Mouse (Mus musculus): ENCODE results near the gene Pbx3.

Gene Pbx3

DNA sequence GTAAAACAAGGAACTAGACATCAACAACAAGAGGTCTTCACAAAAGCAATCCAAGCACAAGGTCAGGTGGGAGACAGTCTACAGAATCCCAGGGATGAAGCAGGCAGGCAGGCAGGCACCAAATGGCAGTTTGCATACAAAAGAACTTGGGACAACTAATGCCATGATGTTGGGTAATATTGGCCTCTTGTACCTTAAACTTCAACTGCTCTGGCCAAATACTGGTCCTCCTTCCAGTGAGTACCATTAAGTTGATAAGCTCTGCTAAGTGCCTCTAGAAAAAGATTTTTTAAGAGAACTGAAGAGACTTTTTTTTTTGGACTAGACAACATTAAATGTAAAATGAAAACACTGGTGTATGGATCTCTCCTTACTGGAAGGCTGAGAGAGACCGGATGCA lies 83.2 kb downstream of the Pbx3 start:
- peak in 1 of 2 experiments; percentile 8 for DNase-seq

DNA sequence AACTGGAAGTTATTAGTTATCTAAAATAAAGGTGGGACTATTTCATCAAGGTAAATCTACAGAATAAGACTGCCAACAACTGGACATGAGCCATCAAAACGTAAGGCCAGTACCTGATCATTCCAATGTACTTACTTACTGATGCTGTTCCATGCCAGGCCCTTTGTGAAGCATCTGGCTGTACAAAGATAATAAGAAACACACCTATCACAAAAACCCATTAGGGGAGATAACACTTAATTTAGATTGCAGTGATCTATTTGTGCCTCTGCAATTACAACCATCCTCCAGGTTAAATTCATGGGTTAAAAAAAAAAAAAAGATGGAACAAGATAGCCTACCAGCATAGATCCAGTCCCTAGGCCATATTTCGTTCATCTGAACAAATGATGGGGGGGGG lies 88.7 kb downstream of the Pbx3 start:
- DNase-seq: no peak

DNA sequence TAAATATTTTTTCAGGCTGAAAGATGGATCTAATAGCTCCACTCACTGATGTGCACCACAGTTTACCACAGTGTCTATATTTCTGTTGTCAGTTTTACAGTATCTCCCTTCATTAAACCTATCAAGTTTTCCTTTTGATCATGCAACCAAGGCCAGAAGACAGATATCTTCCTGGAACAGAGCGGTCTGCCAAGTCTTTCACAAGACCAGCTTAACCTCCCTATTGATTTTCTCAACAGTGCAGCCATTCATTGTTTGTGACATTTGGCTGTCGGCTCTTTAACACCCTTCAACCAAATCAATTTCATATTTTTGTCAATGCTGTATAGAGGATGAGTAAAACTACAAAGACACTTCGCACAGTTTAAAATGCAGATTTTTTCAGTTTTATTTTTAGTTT lies 91.9 kb downstream of the Pbx3 start:
- no peak for DNase-seq

DNA sequence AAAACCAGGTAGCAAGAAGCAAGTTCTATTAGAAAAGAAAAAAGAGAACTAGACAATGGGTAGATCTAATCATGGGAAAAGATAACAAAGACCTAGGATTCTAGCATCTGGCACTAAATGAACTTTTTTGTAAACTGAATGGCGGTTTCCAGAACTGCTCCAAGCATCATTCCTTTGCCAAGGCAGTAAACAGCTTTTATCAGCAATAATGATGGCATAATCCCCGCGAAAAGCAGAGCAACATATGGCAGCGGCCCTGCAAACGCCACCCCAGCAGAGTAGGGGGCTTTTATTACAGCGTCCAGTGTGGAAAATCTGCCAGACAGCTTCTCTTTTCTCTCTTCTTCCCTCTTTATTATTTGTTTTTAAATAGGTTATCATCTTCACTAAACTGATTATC lies 93.2 kb downstream of the Pbx3 start:
- DNase-seq: no peak

DNA sequence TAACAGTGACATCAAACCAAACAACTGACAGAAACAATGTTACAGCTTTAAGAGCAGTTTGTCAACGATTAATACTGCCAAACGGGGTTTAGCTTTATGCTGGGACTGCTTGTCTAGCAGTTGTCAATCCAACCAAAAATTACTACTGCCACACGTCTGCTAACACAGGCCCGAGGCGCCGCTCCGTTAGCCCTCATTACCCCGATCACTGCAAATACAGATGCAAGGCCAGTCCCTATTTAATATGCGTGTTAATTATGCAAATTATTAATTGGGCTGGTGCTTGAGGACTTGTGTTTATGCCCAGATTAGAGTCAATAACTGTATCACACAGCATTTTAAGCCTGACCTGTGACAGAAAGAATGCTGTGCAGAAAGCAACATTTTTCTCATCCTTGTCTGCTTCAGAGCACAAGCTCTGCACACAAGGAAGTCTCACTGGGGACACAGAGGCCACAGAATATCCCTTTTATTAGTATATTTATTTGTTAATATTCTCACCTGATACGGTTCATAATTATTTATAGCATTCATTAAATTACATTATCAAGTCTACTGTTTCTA lies 97.2 kb downstream of the Pbx3 start:
- DNase-seq: no peak

DNA sequence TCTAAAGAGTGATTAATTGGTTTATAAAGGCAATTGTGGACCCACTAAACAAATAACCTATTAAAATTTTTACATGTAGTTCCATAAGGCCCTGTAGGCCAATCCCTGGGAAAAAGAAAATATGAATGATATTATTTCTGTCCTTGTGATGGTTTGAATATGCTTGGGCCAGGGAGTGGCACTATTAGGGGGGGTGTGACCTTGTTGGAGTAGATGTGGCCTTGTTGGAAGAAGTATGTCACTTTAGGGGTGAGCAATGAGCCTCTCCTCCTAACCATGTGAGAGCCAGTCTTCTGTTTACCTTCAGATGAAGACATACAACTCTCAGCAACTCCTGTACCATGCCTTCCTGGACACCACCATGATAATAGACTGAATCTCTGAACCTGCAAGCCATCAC lies 110.9 kb downstream of the Pbx3 start:
- no peak for DNase-seq

DNA sequence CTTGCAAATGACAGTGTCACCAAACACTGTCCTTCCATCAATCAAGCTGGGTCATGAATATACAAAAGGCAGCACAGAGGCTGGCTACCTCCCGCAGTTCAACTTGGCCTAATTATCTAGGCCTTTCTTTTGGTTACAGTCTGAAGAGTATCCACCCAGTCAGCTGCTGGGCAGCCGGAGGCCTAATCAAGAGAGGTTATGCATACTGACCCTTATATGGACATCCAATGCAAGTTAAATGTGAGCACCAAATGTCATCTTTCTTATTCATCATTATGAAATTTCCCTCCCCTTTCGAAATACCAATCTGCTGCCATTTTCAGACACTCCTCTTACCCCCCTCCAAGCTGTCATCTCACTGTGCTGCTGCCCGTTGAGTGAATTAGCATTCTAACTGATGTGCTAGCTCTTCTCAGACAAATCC lies 112.3 kb downstream of the Pbx3 start:
- DNase-seq: no peak

DNA sequence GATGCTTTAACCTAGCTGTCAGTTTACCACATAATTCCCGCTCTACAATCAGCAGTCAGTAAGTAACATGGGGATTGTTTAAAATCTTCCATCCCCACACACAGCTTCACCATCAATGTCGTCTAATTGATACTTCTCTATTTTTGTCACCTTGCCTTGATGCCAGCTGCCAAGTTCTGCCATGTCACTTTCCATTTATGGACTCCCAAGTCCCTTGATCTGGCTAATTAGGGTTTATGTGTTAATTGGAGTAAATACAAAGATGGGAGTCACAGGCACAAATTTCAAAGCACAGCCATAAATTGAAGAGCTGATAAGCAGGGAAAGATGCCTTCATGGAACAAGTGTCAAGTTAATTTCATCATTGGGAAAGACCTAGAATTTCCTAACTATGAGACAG lies 114.7 kb downstream of the Pbx3 start:
- DNase-seq: no peak

DNA sequence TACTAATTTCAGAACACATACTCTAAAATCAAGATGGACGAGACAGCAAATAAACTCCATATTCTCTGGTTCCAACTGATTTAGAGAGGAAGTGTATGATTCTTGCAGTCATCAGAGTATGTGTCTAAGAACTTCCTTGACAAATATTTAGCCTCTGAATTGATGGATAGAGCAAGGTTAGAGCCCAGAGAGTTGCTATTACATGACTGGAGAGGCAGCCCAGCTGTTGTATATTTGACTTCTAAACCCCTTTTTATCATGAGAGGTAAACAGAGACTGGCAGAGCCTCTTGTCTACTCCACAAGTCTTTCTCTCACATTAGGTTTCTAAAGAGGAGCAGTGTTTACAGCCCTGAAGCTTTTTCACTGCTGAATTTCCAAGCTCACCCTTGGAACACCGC lies 115.3 kb downstream of the Pbx3 start:
- no peak for DNase-seq

DNA sequence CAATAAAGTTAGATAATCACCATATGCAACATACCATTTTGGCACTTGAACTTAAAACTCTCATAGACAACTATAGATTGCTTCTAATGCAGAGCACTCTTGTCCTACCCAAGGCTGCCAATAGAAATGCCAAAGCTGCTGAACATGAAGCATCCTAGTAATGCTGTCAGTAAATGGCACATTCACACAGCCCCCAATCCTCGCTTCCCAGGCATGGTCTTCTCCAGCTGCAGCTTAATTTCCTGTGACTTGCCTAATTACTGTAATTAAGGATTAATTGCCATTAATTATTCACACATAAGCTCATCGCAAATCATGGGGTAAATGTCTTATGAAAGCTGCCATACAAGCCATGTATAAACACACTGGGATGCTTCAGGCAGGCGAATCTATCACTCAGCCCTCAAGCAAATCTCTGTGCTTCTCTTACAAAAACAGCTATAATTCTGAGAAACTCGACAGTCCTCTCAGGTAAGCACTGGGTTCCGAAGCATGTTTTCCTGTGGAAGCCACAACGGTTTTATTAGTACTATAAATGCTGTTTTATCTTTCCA lies 116.9 kb downstream of the Pbx3 start:
- DNase-seq: no peak

DNA sequence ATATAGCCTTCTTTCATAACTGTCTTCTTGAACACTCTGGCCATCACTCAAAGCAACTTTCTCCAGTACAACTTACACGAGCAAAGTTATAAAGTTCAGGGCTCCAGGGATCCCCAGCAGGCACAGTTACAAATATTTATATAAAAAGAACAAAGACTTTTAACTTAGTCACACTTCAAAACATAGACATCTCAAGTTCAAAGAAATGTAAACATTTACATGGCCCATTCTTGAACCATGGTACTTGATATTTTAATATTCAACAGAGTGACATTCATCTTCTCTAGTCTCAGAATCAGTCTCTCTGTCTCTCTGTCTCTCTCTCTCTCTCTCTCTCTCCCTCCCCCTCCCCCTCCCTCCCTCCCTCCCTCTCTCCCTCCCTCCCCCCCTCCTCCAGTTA lies 119.3 kb downstream of the Pbx3 start:
- DNase-seq: no peak

DNA sequence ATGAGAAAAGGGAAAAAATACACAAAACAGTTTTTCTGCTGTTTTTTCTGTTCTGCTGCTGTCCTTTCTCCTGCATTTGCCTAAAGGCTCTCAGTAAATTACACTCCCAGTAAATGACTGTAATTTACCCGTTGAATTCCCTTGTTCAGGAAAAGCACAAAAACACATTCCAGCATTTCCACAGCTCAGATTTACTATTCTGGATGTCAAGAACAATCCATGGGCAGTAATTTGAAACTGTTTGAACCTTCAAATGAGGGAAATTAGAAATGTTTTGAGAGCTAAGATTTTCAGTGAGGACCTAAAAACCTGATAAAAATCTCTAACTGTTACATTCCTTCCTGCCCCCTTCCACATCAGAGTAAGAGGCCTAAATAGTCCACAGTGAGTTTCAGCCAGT lies 119.8 kb downstream of the Pbx3 start:
- no peak for DNase-seq

DNA sequence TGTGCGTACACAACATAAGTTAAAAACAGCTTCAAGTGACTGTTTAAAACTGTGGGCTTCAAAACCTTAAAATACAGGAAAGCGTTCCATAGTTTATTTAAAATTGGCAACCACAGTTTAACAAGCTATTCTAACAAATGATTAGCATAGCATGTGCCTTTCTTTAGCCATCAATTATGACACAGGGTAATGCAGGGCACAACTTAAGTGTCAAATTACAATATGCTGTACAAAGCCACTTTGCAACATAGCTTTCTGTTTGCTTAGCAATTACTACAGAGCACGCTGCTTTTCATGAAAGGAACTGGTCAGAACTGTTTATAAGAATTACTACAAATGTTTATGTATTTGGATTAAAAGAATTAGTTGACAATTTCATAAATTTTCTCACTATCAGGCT lies 120.7 kb downstream of the Pbx3 start:
- DNase-seq: no peak

DNA sequence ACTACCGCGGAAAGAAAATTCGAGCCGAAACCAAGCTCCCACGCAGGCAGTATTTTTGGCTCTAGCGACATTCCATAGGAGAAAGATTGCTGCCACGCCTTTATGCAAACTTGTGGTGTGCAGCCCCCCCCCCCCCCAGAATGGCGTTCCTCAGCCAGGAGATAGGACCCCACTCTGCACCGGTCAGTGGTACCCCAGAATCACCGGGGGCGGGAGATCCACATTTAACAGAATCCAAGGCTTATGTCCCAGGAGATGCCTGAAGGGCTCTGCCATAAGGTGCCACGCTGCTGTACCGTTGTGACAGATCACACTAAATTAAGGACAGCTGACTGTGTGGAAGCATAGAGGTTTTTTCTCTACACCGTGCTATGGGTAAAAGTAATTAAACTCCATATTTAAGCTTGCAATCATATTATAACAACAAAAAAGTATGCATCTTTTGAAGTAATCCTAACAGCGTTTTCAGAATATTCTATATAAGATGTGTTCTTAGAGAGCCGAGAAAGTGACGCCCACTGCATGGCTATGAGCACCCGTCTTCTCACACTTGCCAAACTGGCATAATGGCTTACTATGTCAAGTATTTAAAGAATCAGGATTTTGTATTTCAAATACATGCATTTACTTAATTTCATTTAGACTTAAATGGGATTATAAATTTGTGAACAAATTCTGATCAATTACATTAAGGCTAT lies 122.8 kb downstream of the Pbx3 start:
- no peak for DNase-seq

DNA sequence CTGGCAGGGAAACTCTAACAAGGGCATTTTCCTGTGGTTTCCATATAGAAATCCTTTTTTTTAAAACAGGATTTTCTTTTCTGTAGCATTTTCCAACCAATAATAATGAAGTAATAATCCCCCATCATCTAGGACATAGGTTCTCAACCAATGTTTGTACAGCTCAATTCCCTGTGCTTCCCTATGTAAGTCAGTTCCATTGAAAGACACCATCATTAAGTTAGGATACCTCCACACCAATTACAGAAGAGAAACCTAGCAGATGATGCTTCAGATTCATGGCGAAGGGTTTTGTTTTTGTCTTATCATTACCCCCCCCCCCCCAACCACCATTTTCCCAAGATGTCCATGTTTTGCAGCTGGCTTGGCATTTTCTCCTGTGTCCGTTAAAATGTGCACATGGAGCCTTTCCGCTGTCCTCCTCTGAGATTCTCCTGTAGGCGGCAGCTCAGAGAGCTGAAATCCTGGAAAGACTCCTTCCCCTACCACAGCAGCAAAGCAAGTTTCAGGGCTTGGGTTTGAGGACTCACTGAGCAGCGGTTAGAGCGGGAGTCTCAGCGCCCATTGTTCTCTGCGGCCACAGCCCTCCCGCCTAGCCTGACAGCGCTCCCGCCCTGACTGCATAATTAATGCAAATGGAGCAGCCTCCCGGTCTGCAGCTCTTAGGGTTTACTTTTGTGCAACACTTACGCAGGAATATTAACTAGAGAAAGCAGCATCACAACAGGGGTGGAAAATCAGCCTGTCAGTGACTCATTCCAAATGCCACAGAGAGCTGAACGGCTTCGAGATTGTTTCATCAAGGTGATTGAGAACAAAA lies 123.6 kb downstream of the Pbx3 start:
- peak; percentile 42 to 54 for DNase-seq

DNA sequence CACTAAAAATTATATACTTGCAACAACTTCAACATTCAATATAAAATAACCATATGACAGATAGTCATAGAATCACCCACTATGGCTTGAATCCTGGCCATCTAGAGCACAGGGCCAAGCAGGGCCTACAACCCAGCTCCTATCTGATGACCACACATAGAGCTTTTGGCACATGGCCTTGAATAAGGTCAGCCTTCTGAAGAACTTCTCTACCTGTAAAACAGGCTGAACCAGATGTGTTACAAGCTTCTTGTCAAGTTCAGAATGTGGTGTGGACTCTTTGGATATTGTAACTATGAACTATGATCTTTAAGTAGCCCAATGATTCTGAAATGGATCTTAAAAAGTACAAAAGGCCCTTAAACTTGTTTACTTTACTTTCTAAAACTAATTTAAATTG lies 132.1 kb downstream of the Pbx3 start:
- DNase-seq: peak in 1 of 2 experiments; percentile 33

DNA sequence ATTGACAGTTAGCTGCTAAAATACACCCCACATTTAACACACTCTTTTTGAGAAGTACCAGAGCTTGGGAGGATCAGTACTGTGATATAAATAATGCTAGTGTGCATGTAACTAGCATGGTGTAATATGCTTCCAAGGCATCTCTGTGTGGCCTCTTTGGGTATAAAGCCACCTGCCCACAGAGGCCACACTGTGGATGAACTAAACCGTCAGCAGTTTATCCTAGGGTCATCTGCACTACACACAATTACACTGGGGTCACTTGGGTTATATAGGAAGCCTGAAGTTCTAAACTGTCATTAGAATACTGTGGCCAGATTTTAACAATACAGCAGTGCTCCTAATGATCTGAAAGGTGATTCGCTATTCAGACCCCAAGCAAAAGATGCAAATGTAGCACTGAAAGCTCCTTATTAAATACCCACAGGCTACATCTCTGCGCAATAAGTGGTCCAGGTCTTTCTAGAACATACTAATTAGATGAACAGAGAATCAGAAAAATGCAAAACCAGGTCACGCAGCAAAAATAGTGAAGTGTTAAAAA lies 133.6 kb downstream of the Pbx3 start:
- no peak for DNase-seq

DNA sequence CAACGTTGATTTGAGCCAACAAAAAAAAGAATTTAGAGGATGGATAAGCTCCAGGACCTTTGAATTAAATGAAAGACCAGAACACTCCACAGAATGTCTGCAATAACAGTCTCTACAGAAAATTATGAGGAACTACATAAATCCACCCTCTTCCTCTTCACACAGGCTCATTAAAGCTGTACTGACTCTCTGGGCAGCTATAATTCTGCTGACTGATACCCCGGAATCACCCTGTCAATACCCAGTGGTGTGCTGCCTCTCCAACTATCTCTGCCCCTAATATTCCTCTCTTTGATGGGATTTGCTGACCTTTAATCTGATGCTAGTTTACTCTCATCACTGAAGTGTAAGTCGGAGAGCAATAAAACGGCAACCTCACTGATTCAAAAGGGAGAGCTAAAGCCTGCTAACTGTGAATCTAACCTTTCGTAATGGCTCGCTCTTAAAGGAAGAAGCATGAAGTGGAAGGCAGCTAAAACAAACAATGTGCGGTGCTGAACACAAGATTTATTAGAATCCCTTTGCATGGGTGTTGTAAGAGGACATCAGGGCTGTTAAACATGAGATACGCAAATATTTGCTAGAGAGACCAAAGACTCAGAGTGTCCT lies 137.4 kb downstream of the Pbx3 start:
- DNase-seq: no peak

DNA sequence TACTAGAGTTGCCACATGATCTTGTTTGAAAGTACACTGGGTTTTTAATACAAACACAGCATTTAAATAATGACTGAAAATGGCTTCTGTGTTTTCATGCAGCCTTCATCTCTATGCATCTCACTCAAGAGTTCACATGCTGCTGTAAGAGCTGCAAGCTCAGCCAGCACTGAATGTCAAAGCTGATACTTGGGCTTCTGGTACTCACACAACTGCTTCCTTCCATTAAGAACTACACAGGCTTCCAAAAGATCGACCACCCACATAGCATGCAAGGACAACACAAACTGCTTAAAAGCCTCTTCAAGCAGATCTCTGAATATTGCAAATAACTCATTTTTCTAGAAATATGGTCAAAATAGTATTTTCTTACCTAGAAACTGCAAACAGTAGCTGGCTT lies 138.7 kb downstream of the Pbx3 start:
- DNase-seq: no peak

DNA sequence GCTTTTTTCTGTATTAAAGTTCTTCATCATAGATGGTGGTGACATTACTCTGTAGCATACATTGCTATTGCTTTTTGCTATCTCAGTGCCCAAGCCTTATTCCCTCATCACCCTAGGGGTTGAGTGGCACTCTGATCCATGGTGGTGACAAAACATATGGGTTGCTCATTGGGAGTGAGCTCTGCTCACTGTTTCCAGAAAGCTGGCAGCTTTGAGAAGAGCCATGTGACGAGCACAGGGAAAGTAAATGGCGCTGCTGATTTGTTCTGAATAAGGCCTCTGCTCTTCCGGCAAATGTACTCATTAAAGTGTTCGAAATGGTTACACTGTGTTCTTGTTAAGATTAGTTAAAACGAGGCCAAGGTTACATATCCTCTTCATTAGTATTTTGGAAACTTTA lies 139.7 kb downstream of the Pbx3 start:
- no peak for DNase-seq

DNA sequence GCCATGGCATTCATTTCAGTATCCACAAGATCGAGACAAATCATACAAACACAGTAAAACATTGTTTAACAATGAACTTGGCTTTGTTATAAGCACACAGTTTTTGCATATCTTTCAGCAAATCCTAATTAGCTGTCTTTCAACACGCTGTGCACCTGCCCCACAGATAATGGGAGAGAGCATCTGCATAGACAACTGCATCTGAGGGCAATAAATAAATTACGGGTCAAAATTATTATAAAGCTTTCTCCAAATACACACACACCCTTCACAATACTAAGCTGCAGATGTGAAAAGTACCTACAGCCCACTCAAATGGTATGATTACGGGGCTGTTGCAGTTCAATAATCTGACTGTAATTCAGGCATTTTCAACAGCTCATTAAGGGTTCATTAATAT lies 145.3 kb downstream of the Pbx3 start:
- DNase-seq: no peak

DNA sequence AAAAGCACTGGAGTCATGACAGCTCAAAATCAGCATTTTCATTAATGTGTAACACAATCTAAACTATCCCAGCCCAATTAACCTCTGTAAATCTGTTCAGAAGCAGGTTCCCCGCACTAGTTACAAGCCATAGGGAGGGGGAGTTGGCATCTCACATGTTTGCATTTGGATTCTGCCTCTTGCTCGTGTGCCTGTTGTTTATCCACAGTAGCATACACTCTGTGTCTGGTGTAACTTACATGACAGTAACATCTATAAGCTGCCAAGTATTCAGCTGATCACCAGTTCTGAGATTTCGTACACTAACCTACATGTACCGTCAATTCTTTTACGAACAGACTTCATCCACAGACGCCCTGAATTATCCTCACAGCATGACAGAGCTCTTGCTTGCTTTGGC lies 147.5 kb downstream of the Pbx3 start:
- no peak for DNase-seq

DNA sequence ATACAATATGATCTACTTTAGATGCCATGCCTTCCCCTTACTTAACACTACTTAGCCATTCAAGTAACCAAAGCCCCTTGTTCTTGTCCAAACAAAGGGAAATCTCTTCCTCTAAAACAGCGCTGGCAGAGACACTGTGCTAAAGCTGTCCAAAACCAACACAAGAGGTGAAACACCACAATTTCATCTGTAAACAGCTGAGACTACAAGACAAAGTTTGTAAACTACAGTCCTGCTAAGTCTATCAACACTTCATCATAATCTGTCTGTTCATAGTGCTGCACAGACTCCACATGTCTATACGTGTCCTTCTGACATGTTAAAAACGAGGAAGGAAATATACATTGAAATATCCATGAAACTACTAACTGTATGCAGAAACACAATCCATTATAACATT lies 151.5 kb downstream of the Pbx3 start:
- DNase-seq: no peak

All from lung, adult 18-20 months (tissue).